Mouse (Mus musculus) liver, adult 2 months (tissue): Measurements from ENCODE around the gene Srsf3. TPM values are rescaled to one million over a fixed set of nuclear protein-coding genes. Genes with fewer than 3 reads are reported as not detected.

Source experiments
- DNase-seq: peaks from one replicate; pipeline ENCODE4 v3.0.0-alpha.2; 2011; ENCODE audit warnings: low read depth, low spot score; ENCODE audit errors: extremely low read depth
- H3K27ac ChIP-seq: fragments of 200-500 bp; replicated peaks from 2 replicates; pipeline ENCODE4 v1.5.1; 2012; ENCODE audit warnings: low read depth, mild to moderate bottlenecking, control low read depth, inconsistent platforms, low read length; ENCODE audit not compliant: insufficient read depth
- H3K27me3 ChIP-seq: fragments of 200-500 bp; 2 replicates; pipeline ENCODE4 v1.6.1; 2012; ENCODE audit warnings: mild to moderate bottlenecking, moderate library complexity, low read length, inconsistent platforms; ENCODE audit not compliant: control insufficient read depth, insufficient read depth
- H3K36me3 ChIP-seq: fragments of 200-500 bp; 2 replicates; pipeline ENCODE4 v1.6.1; 2012; ENCODE audit warnings: low read length, inconsistent platforms; ENCODE audit not compliant: control insufficient read depth, insufficient read depth
- H3K4me1 ChIP-seq: fragments of 200-500 bp; 2 replicates; pipeline ENCODE4 v1.6.1; 2011; ENCODE audit warnings: low read length; ENCODE audit not compliant: control insufficient read depth, insufficient read depth
- H3K4me3 ChIP-seq: fragments of 200-500 bp; 2 replicates; pipeline ENCODE4 v1.5.1; 2011; ENCODE audit warnings: low read depth, mild to moderate bottlenecking, control low read depth, low read length, moderate library complexity; ENCODE audit not compliant: insufficient read depth
- H3K79me2 ChIP-seq: fragments of 200-500 bp; 2 replicates; pipeline ENCODE4 v1.6.1; 2012; ENCODE audit warnings: inconsistent platforms, mild to moderate bottlenecking, low read length, moderate library complexity; ENCODE audit not compliant: control insufficient read depth, insufficient read depth
- H3K9ac ChIP-seq: fragments of 200-500 bp; 2 replicates; pipeline ENCODE4 v1.6.1; 2012; ENCODE audit warnings: low read depth, mild to moderate bottlenecking, control low read depth, inconsistent platforms, low read length
- CTCF ChIP-seq: fragments of 200-500 bp; IDR thresholded peaks from 2 replicates; pipeline ENCODE4 v1.5.1; 2011; ENCODE audit warnings: low read depth, low read length, control low read depth
- POLR2A ChIP-seq: fragments of 200-500 bp; IDR thresholded peaks from 2 replicates; pipeline ENCODE4 v1.6.1; 2011; ENCODE audit warnings: low read length, control low read depth; ENCODE audit not compliant: insufficient read depth; ENCODE audit errors: extremely low read depth
- WGBS: fragments of 180-500 bp; shearing (Covaris S2); methylation state at CpG from one replicate; pipeline ENCODE4 v1.1.7; 2018; 5-methylcytosine and 5-hydroxymethylcytosine counted together
- polyA plus RNA-seq: library from polyadenylated mRNA; depleted of rRNA; stranded (reverse); fragments of >200 nt; gene quantifications from 2 replicates; pipeline ENCODE4 v1.2.3, GENCODE M21; 2012
- total RNA-seq: library from RNA; depleted of rRNA; stranded (reverse); fragments of >200 nt; gene quantifications from 2 replicates; pipeline ENCODE4 v1.2.3, GENCODE M21; 2014

The Srsf3 gene
- total and polyA plus RNA-seq, 2 experiments: 40.1 to 47.3 TPM

DNA sequence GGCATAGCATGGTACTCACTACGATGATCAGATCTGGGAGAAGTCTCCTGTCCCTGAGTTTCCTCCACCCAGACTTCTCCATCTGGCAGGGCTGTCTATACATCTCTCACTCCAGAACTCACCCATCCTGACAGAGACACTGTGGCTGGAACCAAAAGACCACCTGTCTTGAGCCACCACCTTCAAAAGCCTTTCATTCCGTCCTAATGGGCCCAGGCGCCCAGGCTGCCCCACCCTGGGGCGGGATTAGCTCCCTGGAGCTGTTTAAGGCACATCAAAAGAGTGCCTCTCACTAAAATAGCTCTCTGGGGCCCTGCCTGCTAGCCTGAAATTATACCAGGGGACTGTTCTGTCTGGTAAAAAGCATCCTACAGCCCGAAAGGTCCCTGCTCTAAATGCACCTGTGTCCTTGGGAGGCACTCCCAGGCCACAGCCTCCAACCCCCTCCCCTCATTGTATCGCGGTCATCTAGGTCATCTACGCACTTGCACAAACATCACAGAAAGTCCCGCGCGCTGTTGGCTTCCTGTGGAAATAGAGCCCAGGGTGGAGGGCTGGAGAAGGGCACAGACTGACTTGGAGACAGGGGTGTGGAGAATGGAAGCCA lies 40.4 kb downstream of the Srsf3 start:
- Histone ChIP-seq H3K4me1 (peaks cover 8% of the 10 kb centered on the region), H3K4me3 (no peak overlapping the region)

DNA sequence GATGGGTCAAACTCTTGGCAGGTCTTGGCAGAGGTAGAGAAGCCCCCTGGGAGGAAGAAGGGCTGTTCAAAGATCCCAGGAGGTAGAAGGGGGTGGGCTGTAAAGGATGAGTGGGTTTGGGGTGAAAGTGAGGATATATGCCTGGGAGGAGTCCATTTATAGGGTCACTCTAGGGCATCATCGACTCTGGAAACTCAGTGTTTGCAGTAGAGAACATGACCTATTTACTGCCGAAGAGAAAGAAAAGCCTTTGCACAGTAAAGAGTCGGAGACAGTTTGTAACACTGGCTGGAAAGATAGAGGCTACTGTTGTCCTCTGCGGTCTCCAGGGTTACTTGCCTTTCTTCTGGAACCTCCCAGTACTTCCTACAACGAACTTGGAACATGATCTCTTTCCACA lies 40.9 kb downstream of the Srsf3 start:
- H3K36me3 ChIP-seq: no peaks in the 10 kb centered on the region
- TF ChIP-seq CTCF: no peak
- TF ChIP-seq POLR2A: no peak
- no peaks in the 10 kb centered on the region for H3K79me2 ChIP-seq
- no peak overlapping the region for H3K4me3 ChIP-seq
- H3K27me3 ChIP-seq: no peaks in the 10 kb centered on the region
- DNase-seq: peak; percentile 38
- no peak overlapping the region for H3K27ac ChIP-seq
- no peak overlapping the region for H3K9ac ChIP-seq
- 12% methylated on average over 5 of the region's 5 CpGs for WGBS
- H3K4me1 ChIP-seq: peaks cover 8% of the 10 kb centered on the region

More for the DNA sequence above, 40.4 kb downstream of the Srsf3 start:
- 38% methylated on average over 11 of the region's 11 CpGs for WGBS
- no peak for TF ChIP-seq CTCF
- no peak for TF ChIP-seq POLR2A
- DNase-seq: no peak
- Histone ChIP-seq H3K27me3 (no peaks in the 10 kb centered on the region), H3K79me2 (no peaks in the 10 kb centered on the region), H3K36me3 (no peaks in the 10 kb centered on the region), H3K27ac (no peak overlapping the region), H3K9ac (no peak overlapping the region)

DNA sequence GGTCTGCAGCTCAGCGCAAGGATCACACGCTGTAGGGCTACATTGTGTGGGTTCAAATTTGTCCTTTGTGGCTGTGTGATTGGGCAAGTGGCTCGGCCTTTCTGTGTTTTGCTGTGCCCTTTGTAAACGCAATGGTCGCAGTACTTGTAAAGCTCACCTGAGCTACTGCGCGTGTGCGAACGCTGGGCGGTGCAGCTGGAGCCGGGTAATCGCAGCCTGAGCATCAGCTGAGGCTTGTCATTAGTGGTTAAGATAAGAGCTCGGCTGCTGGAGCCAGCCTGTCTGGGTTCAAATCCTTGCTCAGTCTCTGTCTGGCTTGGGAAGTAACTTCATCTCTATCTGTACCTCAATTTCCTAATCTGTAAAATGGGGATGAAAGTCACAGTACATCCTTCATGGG lies 41.7 kb downstream of the Srsf3 start:
- 61% methylated on average over 13 of the region's 13 CpGs for WGBS
- H3K27me3 ChIP-seq: no peaks in the 10 kb centered on the region
- no peaks in the 10 kb centered on the region for H3K79me2 ChIP-seq
- no peak overlapping the region for H3K4me3 ChIP-seq
- no peak overlapping the region for H3K27ac ChIP-seq
- DNase-seq: no peak
- peaks cover 11% of the 10 kb centered on the region for H3K4me1 ChIP-seq
- H3K9ac ChIP-seq: no peak overlapping the region
- no peaks in the 10 kb centered on the region for H3K36me3 ChIP-seq
- TF ChIP-seq CTCF (no peak), POLR2A (no peak)

DNA sequence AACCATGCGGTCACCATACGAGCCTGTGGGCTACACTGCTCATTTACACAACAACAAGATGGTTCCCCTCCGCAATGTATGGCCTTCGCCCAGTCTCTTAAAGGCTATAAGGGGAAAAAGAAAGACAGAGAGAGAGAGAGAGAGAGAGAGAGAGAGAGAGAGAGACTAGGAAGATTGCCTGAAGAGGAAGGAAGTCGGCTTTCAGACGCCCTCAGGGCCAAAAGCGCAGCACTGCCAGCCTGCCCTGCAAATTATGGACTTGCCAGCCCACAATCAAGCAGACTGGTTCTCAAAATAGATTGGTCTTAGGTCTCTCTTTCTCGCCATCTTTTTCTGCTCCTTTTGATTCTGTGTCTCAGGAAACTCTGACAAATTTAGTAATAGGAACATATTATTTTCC lies 43.8 kb downstream of the Srsf3 start:
- Histone ChIP-seq H3K9ac (no peak overlapping the region), H3K4me1 (peaks cover 11% of the 10 kb centered on the region), H3K27ac (no peak overlapping the region), H3K27me3 (no peaks in the 10 kb centered on the region), H3K4me3 (no peak overlapping the region), H3K79me2 (no peaks in the 10 kb centered on the region), H3K36me3 (no peaks in the 10 kb centered on the region)
- TF ChIP-seq CTCF: no peak
- TF ChIP-seq POLR2A: no peak
- WGBS: 84% methylated on average over 8 of the region's 8 CpGs
- no peak for DNase-seq

DNA sequence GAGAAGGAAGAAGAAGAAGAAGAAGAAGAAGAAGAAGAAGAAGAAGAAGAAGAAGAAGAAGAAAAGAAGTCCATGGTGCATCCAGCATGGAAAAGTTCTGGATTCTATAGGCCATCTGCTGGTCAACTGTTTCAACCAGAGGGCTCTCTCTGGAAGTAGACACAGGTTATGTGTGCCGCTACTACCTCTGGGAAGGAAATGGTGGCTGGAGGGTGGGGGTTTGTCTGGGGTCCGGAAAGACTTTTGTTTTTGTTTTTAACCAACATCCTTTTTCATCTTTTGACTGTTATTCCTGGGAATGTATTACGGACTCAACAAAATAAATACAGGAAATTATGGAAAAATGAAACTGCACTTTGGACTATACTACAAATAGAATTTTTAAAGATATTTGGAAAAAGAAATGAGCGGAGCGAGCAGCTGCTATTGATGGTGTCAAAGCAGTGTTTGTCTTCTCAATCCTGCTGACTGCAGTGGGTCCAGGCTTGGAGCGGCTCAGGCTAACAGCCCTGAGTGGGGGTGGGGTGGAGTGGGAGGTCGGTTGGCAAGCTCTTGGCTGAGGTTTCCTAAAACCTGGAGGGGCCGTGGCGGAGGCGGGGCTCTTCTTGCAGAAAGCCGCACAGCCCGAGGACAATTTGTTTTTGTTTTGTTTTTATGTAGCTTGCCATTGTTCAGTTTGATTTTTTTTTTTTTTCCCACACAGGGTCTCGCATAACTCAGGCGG lies 45.5 kb downstream of the Srsf3 start:
- Histone ChIP-seq H3K27ac (no peak overlapping the region), H3K79me2 (no peaks in the 10 kb centered on the region), H3K9ac (peak overlapping the region; percentile 61), H3K4me1 (peaks cover 10% of the 10 kb centered on the region), H3K4me3 (peak overlapping the region; percentile 51), H3K36me3 (no peaks in the 10 kb centered on the region), H3K27me3 (no peaks in the 10 kb centered on the region)
- TF ChIP-seq CTCF (no peak), POLR2A (no peak)
- WGBS: 8% methylated on average over 14 of the region's 14 CpGs
- peak; percentile 44 for DNase-seq
